ENCODE assay signal across 8 mouse cellular contexts in the genomic region with DNA sequence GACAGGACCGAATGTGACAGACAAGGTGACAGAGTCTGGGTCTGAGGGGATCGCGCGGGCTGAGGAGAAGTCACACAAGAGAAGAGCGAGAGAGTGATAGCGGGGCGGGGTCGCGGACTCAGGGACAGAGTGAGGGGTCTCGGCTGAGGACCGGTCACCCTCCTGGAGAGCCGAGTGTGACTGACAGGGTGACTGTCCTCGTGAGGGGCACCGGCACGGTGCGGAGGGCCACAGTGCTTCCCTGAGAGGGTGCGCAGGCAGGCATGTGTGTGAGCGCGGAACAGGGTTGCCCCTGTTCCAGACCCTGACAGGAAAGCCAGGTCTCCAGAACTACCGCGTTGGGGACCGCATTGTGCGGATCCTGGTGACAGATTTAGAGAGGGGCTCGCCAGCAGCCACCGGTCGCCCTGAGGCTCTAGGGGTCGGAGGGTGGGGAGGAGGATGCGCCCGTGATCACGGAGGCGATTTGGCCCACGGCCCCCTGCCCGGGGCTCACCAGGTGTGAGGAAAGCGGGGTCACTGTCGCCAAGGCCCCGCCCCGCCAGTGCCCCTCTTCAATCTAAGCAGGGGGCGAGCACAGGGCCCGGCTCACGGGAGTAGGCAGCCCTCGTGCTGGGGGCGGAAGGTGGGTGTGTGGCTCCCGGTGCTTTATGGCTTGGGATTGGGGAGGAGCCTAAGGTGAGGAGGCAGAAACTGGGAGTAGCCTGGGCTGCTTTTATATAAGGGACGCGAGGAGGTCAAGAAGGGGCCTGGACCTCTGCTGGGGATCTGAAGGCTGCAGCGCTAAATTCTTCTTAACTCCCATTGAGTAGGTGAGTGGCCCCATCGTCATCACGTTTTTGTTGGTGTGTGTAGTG. TPM values are rescaled to one million over a fixed set of nuclear protein-coding genes. Genes with fewer than 3 reads are reported as not detected.
DNase-seq lines count a peak whose midpoint lies in the region; ATAC-seq and TF ChIP-seq lines count a peak whose summit lies in the region.

No protein-coding gene starts in this region.

- peak overlapping the region; percentile 55 for H3K4me3 ChIP-seq in embryonic facial prominence, embryonic 14.5 days (ENCODE audit: low read depth, low read length)
- H3K4me3 ChIP-seq in heart, embryonic 11.5 days (ENCODE audit: low read depth, low read length), result peak overlapping the region; percentile 58
- peak overlapping the region; percentile 66 for H3K4me3 ChIP-seq in kidney, embryonic 14.5 days (ENCODE audit: low read length)
- peak overlapping the region; percentile 53 for H3K4me3 ChIP-seq in liver, postnatal 0 days (ENCODE audit: low read depth, low read length)
- peak overlapping the region; percentile 60 for H3K4me3 ChIP-seq in neural tube, embryonic 12.5 days

- H3K4me2 ChIP-seq in embryonic facial prominence, embryonic 14.5 days (ENCODE audit: low read depth, low read length), result peak overlapping the region; percentile 99
- H3K4me2 ChIP-seq in heart, embryonic 11.5 days, result peak overlapping the region; percentile 98
- H3K4me2 ChIP-seq in kidney, embryonic 14.5 days (replicated peaks; ENCODE audit: low read depth, low read length), result peak overlapping the region; percentile 92
- peak overlapping the region; percentile 76 for H3K4me2 ChIP-seq in liver, postnatal 0 days (ENCODE audit: low read depth, low read length)
- H3K4me2 ChIP-seq in neural tube, embryonic 12.5 days (replicated peaks), result peak overlapping the region; percentile 99

- under 1% methylated on average over 36 of the region's 48 CpGs for WGBS in embryonic facial prominence, embryonic 14.5 days
- under 1% methylated on average over 48 of the region's 48 CpGs for WGBS in heart, embryonic 11.5 days (ENCODE audit: insufficient replicate concordance)
- whole genome bisulfite sequencing in kidney, embryonic 14.5 days, result under 1% methylated on average over 48 of the region's 48 CpGs
- 3% methylated on average over 48 of the region's 48 CpGs for WGBS in liver, postnatal 0 days (ENCODE audit: insufficient replicate concordance)
- under 1% methylated on average over 48 of the region's 48 CpGs for WGBS in neural tube, embryonic 12.5 days

- ATAC-seq in embryonic facial prominence, embryonic 14.5 days (ENCODE audit: low read depth), result peak; percentile 57; the same call in 1 of the 2 replicates
- ATAC-seq in heart, embryonic 11.5 days (replicated peaks; ENCODE audit: insufficient number of reproducible peaks, low FRiP score, low TSS enrichment), result peak; percentile 52; the same call in 1 of the 2 replicates
- peak; percentile 79 for ATAC-seq in kidney, embryonic 14.5 days (ENCODE audit: low FRiP score, low TSS enrichment)
- peak; percentile 41 for ATAC-seq in liver, postnatal 0 days
- peak; percentile 87 for ATAC-seq in neural tube, embryonic 12.5 days (ENCODE audit: low FRiP score, low read depth)

- H3K27me3 ChIP-seq in embryonic facial prominence, embryonic 14.5 days (replicated peaks; ENCODE audit: control insufficient read depth, insufficient read depth, low read length), result peaks cover 34% of the 10 kb centered on the region
- H3K27me3 ChIP-seq in heart, embryonic 11.5 days (ENCODE audit: control insufficient read depth, insufficient read depth, low read length), result peaks cover 15% of the 10 kb centered on the region
- peaks cover 20% of the 10 kb centered on the region; the same call in 1 of the 2 replicates for H3K27me3 ChIP-seq in kidney, embryonic 14.5 days (ENCODE audit: control insufficient read depth, insufficient read depth, low read length)
- peaks cover 20% of the 10 kb centered on the region for H3K27me3 ChIP-seq in liver, postnatal 0 days (ENCODE audit: insufficient read depth, low read length)
- H3K27me3 ChIP-seq in neural tube, embryonic 12.5 days (replicated peaks), result peaks cover 28% of the 10 kb centered on the region

- no peak for TF ChIP-seq CTCF in liver, postnatal 0 days (IDR thresholded peaks at IDR 0.05; ENCODE audit: low read depth)

- no peaks in the 10 kb centered on the region for H3K36me3 ChIP-seq in embryonic facial prominence, embryonic 14.5 days (ENCODE audit: control insufficient read depth, insufficient read depth, low read length)
- no peaks in the 10 kb centered on the region for H3K36me3 ChIP-seq in heart, embryonic 11.5 days (ENCODE audit: control insufficient read depth, insufficient read depth, low read length)
- no peaks in the 10 kb centered on the region for H3K36me3 ChIP-seq in kidney, embryonic 14.5 days (ENCODE audit: control insufficient read depth, insufficient read depth, low read length)
- H3K36me3 ChIP-seq in liver, postnatal 0 days (replicated peaks; ENCODE audit: insufficient read depth, low read length), result no peaks in the 10 kb centered on the region
- H3K36me3 ChIP-seq in neural tube, embryonic 12.5 days, result no peaks in the 10 kb centered on the region

- H3K9me3 ChIP-seq in embryonic facial prominence, embryonic 14.5 days (ENCODE audit: control insufficient read depth, low read length), result peaks cover 9% of the 10 kb centered on the region
- H3K9me3 ChIP-seq in heart, embryonic 11.5 days (replicated peaks; ENCODE audit: control insufficient read depth, low read length), result 0 out of 2 replicates have a peak, but pooled peaks cover 3% of the 10 kb centered on the region
- peaks cover 6% of the 10 kb centered on the region; the same call in 1 of the 2 replicates for H3K9me3 ChIP-seq in kidney, embryonic 14.5 days (ENCODE audit: control insufficient read depth, low read length)
- peaks cover 3% of the 10 kb centered on the region; the same call in 1 of the 2 replicates for H3K9me3 ChIP-seq in liver, postnatal 0 days (ENCODE audit: low read length)
- H3K9me3 ChIP-seq in neural tube, embryonic 12.5 days, result 0 out of 2 replicates have a peak, but pooled peaks cover 3% of the 10 kb centered on the region

- peak; percentile 31 to 40 for DNase-seq in left cerebral cortex, adult 18-20 months (ENCODE audit: low spot score in 2 of 2)
- no peak for DNase-seq in left cerebral cortex, adult 11 months (ENCODE audit: low spot score)
- DNase-seq in embryonic facial prominence, embryonic 14.5 days (ENCODE audit: low spot score), result no peak
- peak; percentile 19 for DNase-seq in liver, postnatal 0 days
- peak; percentile 7 for DNase-seq in thymus, postnatal 14 days

- H3K4me1 ChIP-seq in embryonic facial prominence, embryonic 14.5 days (ENCODE audit: control insufficient read depth, insufficient read depth, low read length), result no peaks in the 10 kb centered on the region; the same call in 1 of the 2 replicates
- H3K4me1 ChIP-seq in heart, embryonic 11.5 days (ENCODE audit: control insufficient read depth, insufficient read depth, low read length), result no peaks in the 10 kb centered on the region
- no peaks in the 10 kb centered on the region; the same call in 1 of the 2 replicates for H3K4me1 ChIP-seq in kidney, embryonic 14.5 days (ENCODE audit: control insufficient read depth, insufficient read depth, low read length)
- H3K4me1 ChIP-seq in liver, postnatal 0 days (ENCODE audit: insufficient read depth), result no peaks in the 10 kb centered on the region
- H3K4me1 ChIP-seq in neural tube, embryonic 12.5 days, result peaks cover 7% of the 10 kb centered on the region

- peak overlapping the region; percentile 63 for H3K9ac ChIP-seq in embryonic facial prominence, embryonic 14.5 days (ENCODE audit: low read depth, low read length)
- peak overlapping the region; percentile 16; the same call in 1 of the 2 replicates for H3K9ac ChIP-seq in heart, embryonic 11.5 days (ENCODE audit: low read depth, low read length)
- peak overlapping the region; percentile 38 for H3K9ac ChIP-seq in kidney, embryonic 14.5 days (ENCODE audit: low read depth, low read length)
- H3K9ac ChIP-seq in liver, postnatal 0 days (replicated peaks), result peak overlapping the region; percentile 63
- peak overlapping the region; percentile 40 for H3K9ac ChIP-seq in neural tube, embryonic 12.5 days

- H3K27ac ChIP-seq in embryonic facial prominence, embryonic 14.5 days (replicated peaks; ENCODE audit: low read depth, low read length), result no peak overlapping the region
- no peak overlapping the region for H3K27ac ChIP-seq in heart, embryonic 11.5 days (ENCODE audit: low read depth, low read length)
- H3K27ac ChIP-seq in kidney, embryonic 14.5 days (ENCODE audit: low read depth, low read length), result no peak overlapping the region
- H3K27ac ChIP-seq in liver, postnatal 0 days (ENCODE audit: low read depth), result no peak overlapping the region
- no peak overlapping the region for H3K27ac ChIP-seq in neural tube, embryonic 12.5 days

- no peak for TF ChIP-seq EP300 in liver, postnatal 0 days (IDR thresholded peaks at IDR 0.05; ENCODE audit: low read depth)

RNA-seq across cellular contexts. Expression of gene Pparg, which starts 1.1 kb away (rescaled TPM):
- 1 to 10 TPM; 8.8 to 10.0 TPM for total RNA-seq in left cerebral cortex, adult 18-20 months (2021)
- polyA plus RNA-seq in embryonic facial prominence, embryonic 14.5 days (2014; fragmentation: Nextera tagmentation; extraction: Ambion mirVana), result 13.7 and 15.3 TPM in 2 replicates
- polyA plus RNA-seq in heart, embryonic 11.5 days (2014; fragmentation: Nextera tagmentation; extraction: Ambion mirVana), result 0.69 and 1.3 TPM in 2 replicates
- polyA plus RNA-seq in kidney, embryonic 14.5 days (2014; fragmentation: Nextera tagmentation; extraction: Ambion mirVana), result 3.9 and 4.6 TPM in 2 replicates
- polyA plus RNA-seq in liver, postnatal 0 days (2015; fragmentation: Nextera tagmentation; extraction: Ambion mirVana), result 4.9 and 5.1 TPM in 2 replicates
- 0.33 and 0.80 TPM in 2 replicates for polyA plus RNA-seq in neural tube, embryonic 12.5 days (2016; fragmentation: Nextera tagmentation; extraction: Ambion mirVana)

Comparison
In these comparisons a context has a peak if more than half of its experiments do, and no peak if none do; other contexts are left out.
1. DNase-seq: peak in left cerebral cortex, adult 18-20 months (2 of 2), liver, postnatal 0 days (single experiment) and thymus, postnatal 14 days (single experiment); none in left cerebral cortex, adult 11 months (single experiment) and embryonic facial prominence, embryonic 14.5 days (single experiment).
2. Peak in every context shown above with its lines, with median percentiles within 50 percentile points of each other: ATAC-seq, H3K4me2 ChIP-seq, H3K4me3 ChIP-seq and H3K9ac ChIP-seq.